Mouse (Mus musculus) G1E (cell line): Measurements from ENCODE around the gene Tead2.

ENCODE experiments used
- CTCF ChIP-seq: IDR thresholded peaks from 2 replicates; pipeline ENCODE4 v1.5.1; 2012; ENCODE audit warnings: low read depth, low read length, inconsistent platforms, mixed read lengths
- GATA1 ChIP-seq: IDR thresholded peaks from 2 replicates; pipeline ENCODE4 v1.6.1; 2012; ENCODE audit warnings: borderline replicate concordance, low read length, inconsistent platforms, mixed read lengths
- GATA2 ChIP-seq: IDR thresholded peaks from 2 replicates; pipeline ENCODE4 v1.6.1; 2012; ENCODE audit warnings: low read depth, low read length, inconsistent platforms, borderline replicate concordance
- POLR2AphosphoS5 ChIP-seq: IDR thresholded peaks from 2 replicates; pipeline ENCODE4 v1.6.1; 2012; ENCODE audit warnings: low read depth, low read length, inconsistent platforms; ENCODE audit not compliant: insufficient replicate concordance
- TAL1 ChIP-seq: conservative IDR thresholded peaks from 2 replicates; pipeline ENCODE4 v1.6.1; 2012; ENCODE audit warnings: low read depth, low read length, inconsistent platforms, mixed read lengths

- no peak for TF ChIP-seq CTCF
- no peak for TF ChIP-seq TAL1
- no peak for TF ChIP-seq GATA1
- TF ChIP-seq GATA2: no peak
- TF ChIP-seq POLR2AphosphoS5: no peak
These were observed 48.8 kb downstream of the Tead2 start for GRCm38 (mm10) chr7:45264348-45264747.
